Mouse (Mus musculus): ENCODE data around the gene Dirc2. TPM values are rescaled to one million over a fixed set of nuclear protein-coding genes. Genes with fewer than 3 reads are reported as not detected.

Gene Dirc2
- polyA plus RNA-seq, 1 experiment from 2014 or later, result 30.8 TPM

- no peak overlapping the region for H3K4me2 ChIP-seq
- 62% methylated on average over 6 of the region's 6 CpGs for WGBS
- H3K27ac ChIP-seq, result no peak overlapping the region; the same call in 1 of the 2 replicates
- no peak overlapping the region for H3K9ac ChIP-seq
- H3K9me3 ChIP-seq, result no peaks in the 10 kb centered on the region
- peaks cover 14% of the 10 kb centered on the region; the same call in 1 of the 2 replicates for H3K36me3 ChIP-seq
- H3K27me3 ChIP-seq, result no peaks in the 10 kb centered on the region
- peaks cover 11% of the 10 kb centered on the region for H3K4me1 ChIP-seq (replicated peaks)
- ATAC-seq (ENCODE audit: low FRiP score), result peak; percentile 71
- H3K4me3 ChIP-seq, result no peak overlapping the region
Measured at GRCm38 (mm10) chr16:35787163-35787562, 18.0 kb upstream of the Dirc2 start.

GRCm38 (mm10) chr16:35784134-35784725 is 15.1 kb upstream of the Dirc2 start:
- H3K9ac ChIP-seq, result no peak overlapping the region
- ATAC-seq (ENCODE audit: low FRiP score), result no peak
- WGBS, result 85% methylated on average over 7 of the region's 7 CpGs
- 0 out of 2 replicates have a peak, but pooled peaks cover 4% of the 10 kb centered on the region for H3K36me3 ChIP-seq
- no peaks in the 10 kb centered on the region for H3K27me3 ChIP-seq
- H3K27ac ChIP-seq, result no peak overlapping the region
- peaks cover 11% of the 10 kb centered on the region for H3K4me1 ChIP-seq (replicated peaks)
- no peak overlapping the region for H3K4me3 ChIP-seq
- no peak overlapping the region for H3K4me2 ChIP-seq
- no peaks in the 10 kb centered on the region for H3K9me3 ChIP-seq

- no peak for ATAC-seq (ENCODE audit: low FRiP score)
- H3K27me3 ChIP-seq, result no peaks in the 10 kb centered on the region
Measured at GRCm38 (mm10) chr16:35783207-35783573, 14.0 kb upstream of the Dirc2 start.

GRCm38 (mm10) chr16:35782451-35783206 is 13.5 kb upstream of the Dirc2 start:
- no peaks in the 10 kb centered on the region for H3K9me3 ChIP-seq
- H3K4me1 ChIP-seq (replicated peaks), result peaks cover 9% of the 10 kb centered on the region
- ATAC-seq (ENCODE audit: low FRiP score), result no peak
- H3K27ac ChIP-seq, result 0 out of 2 replicates have a peak overlapping the region, but pooled peaks have one; percentile 2
- H3K4me3 ChIP-seq, result no peak overlapping the region
- H3K4me2 ChIP-seq, result no peak overlapping the region
- no peaks in the 10 kb centered on the region for H3K27me3 ChIP-seq
- H3K9ac ChIP-seq, result no peak overlapping the region
- 88% methylated on average over 13 of the region's 13 CpGs for WGBS
- 0 out of 2 replicates have a peak, but pooled peaks cover 2% of the 10 kb centered on the region for H3K36me3 ChIP-seq

More at GRCm38 (mm10) chr16:35783207-35783573, 14.0 kb upstream of the Dirc2 start:
- peaks cover 11% of the 10 kb centered on the region for H3K4me1 ChIP-seq (replicated peaks)
- H3K9me3 ChIP-seq, result no peaks in the 10 kb centered on the region
- H3K27ac ChIP-seq, result no peak overlapping the region
- no peak overlapping the region for H3K9ac ChIP-seq
- H3K4me2 ChIP-seq, result no peak overlapping the region
- 89% methylated on average over 3 of the region's 3 CpGs for WGBS
- no peak overlapping the region for H3K4me3 ChIP-seq
- H3K36me3 ChIP-seq, result 0 out of 2 replicates have a peak, but pooled peaks cover 4% of the 10 kb centered on the region

- WGBS, result 89% methylated on average over 5 of the region's 5 CpGs
- Histone ChIP-seq H3K27ac (no peak overlapping the region), H3K4me2 (no peak overlapping the region), H3K4me1 (replicated peaks) (no peaks in the 10 kb centered on the region), H3K36me3 (no peaks in the 10 kb centered on the region), H3K27me3 (no peaks in the 10 kb centered on the region), H3K9ac (no peak overlapping the region), H3K9me3 (no peaks in the 10 kb centered on the region), H3K4me3 (no peak overlapping the region)
- no peak for ATAC-seq (ENCODE audit: low FRiP score)
Measured at GRCm38 (mm10) chr16:35781651-35782050, 12.5 kb upstream of the Dirc2 start.

GRCm38 (mm10) chr16:35781096-35781495 is 11.9 kb upstream of the Dirc2 start:
- Histone ChIP-seq H3K9ac (no peak overlapping the region), H3K9me3 (no peaks in the 10 kb centered on the region), H3K4me2 (no peak overlapping the region), H3K27ac (no peak overlapping the region), H3K27me3 (no peaks in the 10 kb centered on the region), H3K4me3 (no peak overlapping the region), H3K4me1 (replicated peaks) (no peaks in the 10 kb centered on the region), H3K36me3 (no peaks in the 10 kb centered on the region)
- 89% methylated on average over 9 of the region's 9 CpGs for WGBS
- no peak for ATAC-seq (ENCODE audit: low FRiP score)

- WGBS, result 74% methylated on average over 7 of the region's 7 CpGs
Measured at GRCm38 (mm10) chr16:35779681-35780080, 10.5 kb upstream of the Dirc2 start.

GRCm38 (mm10) chr16:35777768-35778167 is 8.6 kb upstream of the Dirc2 start:
- no peak overlapping the region for H3K4me2 ChIP-seq
- WGBS, result 95% methylated on average over 4 of the region's 4 CpGs
- no peaks in the 10 kb centered on the region for H3K9me3 ChIP-seq
- H3K27ac ChIP-seq, result no peak overlapping the region
- H3K4me1 ChIP-seq (replicated peaks), result no peaks in the 10 kb centered on the region
- no peak overlapping the region for H3K4me3 ChIP-seq
- H3K27me3 ChIP-seq, result no peaks in the 10 kb centered on the region
- no peak for ATAC-seq (ENCODE audit: low FRiP score)
- no peaks in the 10 kb centered on the region for H3K36me3 ChIP-seq
- H3K9ac ChIP-seq, result no peak overlapping the region

More at GRCm38 (mm10) chr16:35779681-35780080, 10.5 kb upstream of the Dirc2 start:
- H3K9me3 ChIP-seq, result no peaks in the 10 kb centered on the region
- ATAC-seq (ENCODE audit: low FRiP score), result no peak; the same call in 1 of the 2 replicates
- no peaks in the 10 kb centered on the region for H3K27me3 ChIP-seq
- H3K36me3 ChIP-seq, result no peaks in the 10 kb centered on the region
- H3K4me1 ChIP-seq (replicated peaks), result no peaks in the 10 kb centered on the region
- H3K4me3 ChIP-seq, result no peak overlapping the region
- no peak overlapping the region for H3K27ac ChIP-seq
- no peak overlapping the region for H3K4me2 ChIP-seq
- no peak overlapping the region for H3K9ac ChIP-seq

GRCm38 (mm10) chr16:35776737-35777136 is 7.6 kb upstream of the Dirc2 start:
- H3K9me3 ChIP-seq, result no peaks in the 10 kb centered on the region
- no peak for ATAC-seq (ENCODE audit: low FRiP score)
- 91% methylated on average over 7 of the region's 7 CpGs for WGBS
- no peak overlapping the region for H3K27ac ChIP-seq
- H3K9ac ChIP-seq, result no peak overlapping the region
- no peak overlapping the region for H3K4me2 ChIP-seq
- peaks cover 5% of the 10 kb centered on the region; the same call in 1 of the 2 replicates for H3K36me3 ChIP-seq
- no peaks in the 10 kb centered on the region for H3K4me1 ChIP-seq (replicated peaks)
- H3K27me3 ChIP-seq, result no peaks in the 10 kb centered on the region
- H3K4me3 ChIP-seq, result no peak overlapping the region

- ATAC-seq (ENCODE audit: low FRiP score), result no peak
- Histone ChIP-seq H3K36me3 (peaks cover 5% of the 10 kb centered on the region; the same call in 1 of the 2 replicates), H3K27ac (no peak overlapping the region), H3K9ac (no peak overlapping the region), H3K4me2 (no peak overlapping the region), H3K4me3 (no peak overlapping the region), H3K27me3 (no peaks in the 10 kb centered on the region), H3K9me3 (no peaks in the 10 kb centered on the region), H3K4me1 (replicated peaks) (peaks cover 9% of the 10 kb centered on the region)
- 90% methylated on average over 1 of the region's 1 CpGs for WGBS
Measured at GRCm38 (mm10) chr16:35775835-35776234, 6.7 kb upstream of the Dirc2 start.

- Histone ChIP-seq H3K27me3 (no peaks in the 10 kb centered on the region), H3K4me1 (replicated peaks) (peaks cover 22% of the 10 kb centered on the region), H3K4me3 (no peak overlapping the region), H3K27ac (no peak overlapping the region), H3K9ac (no peak overlapping the region), H3K36me3 (peaks cover 5% of the 10 kb centered on the region; the same call in 1 of the 2 replicates), H3K4me2 (no peak overlapping the region), H3K9me3 (no peaks in the 10 kb centered on the region)
- WGBS, result 88% methylated on average over 5 of the region's 5 CpGs
- ATAC-seq (ENCODE audit: low FRiP score), result no peak
Measured at GRCm38 (mm10) chr16:35772598-35772997, 3.4 kb upstream of the Dirc2 start.

GRCm38 (mm10) chr16:35771606-35772005 is 2.5 kb upstream of the Dirc2 start:
- Histone ChIP-seq H3K36me3 (peaks cover 5% of the 10 kb centered on the region; the same call in 1 of the 2 replicates), H3K27me3 (no peaks in the 10 kb centered on the region), H3K9ac (no peak overlapping the region), H3K4me2 (peak overlapping the region; percentile 89), H3K9me3 (no peaks in the 10 kb centered on the region), H3K4me3 (no peak overlapping the region), H3K27ac (no peak overlapping the region), H3K4me1 (replicated peaks) (peaks cover 29% of the 10 kb centered on the region)
- no peak for ATAC-seq (ENCODE audit: low FRiP score)
- 92% methylated on average over 5 of the region's 5 CpGs for WGBS
